Mouse (Mus musculus) forebrain, postnatal 0 days (tissue): ENCODE data around the gene 4930550C14Rik. TPM values are rescaled to one million over a fixed set of nuclear protein-coding genes. Genes with fewer than 3 reads are reported as not detected.

Experiments used
- ATAC-seq: fragments of 200-750 bp; cut with Nextera tagmentation; 2 replicates; pipeline ENCODE4 v1.8.0; 2017; ENCODE audit warnings: mild to moderate bottlenecking, moderate library complexity
- DNase-seq: peaks from one replicate; pipeline ENCODE4 v3.0.0-alpha.2; 2015
- H3K27ac ChIP-seq: fragments of 300-500 bp; sonication (generic); 2 replicates; pipeline ENCODE4 v1.5.1; 2014; ENCODE audit warnings: low read depth, mild to moderate bottlenecking, antibody characterized with exemption, low read length, moderate library complexity, mixed read lengths
- H3K27me3 ChIP-seq: fragments of 300-500 bp; sonication (generic); 2 replicates; pipeline ENCODE4 v1.6.1; 2014; ENCODE audit warnings: mild to moderate bottlenecking, low read length, mixed read lengths; ENCODE audit not compliant: insufficient read depth
- H3K36me3 ChIP-seq: fragments of 300-500 bp; sonication (generic); 2 replicates; pipeline ENCODE4 v1.6.1; 2014; ENCODE audit warnings: mild to moderate bottlenecking, moderate library complexity; ENCODE audit not compliant: insufficient read depth
- H3K4me1 ChIP-seq: fragments of 300-500 bp; sonication (generic); 2 replicates; pipeline ENCODE4 v1.6.1; 2014; ENCODE audit warnings: antibody characterized with exemption; ENCODE audit not compliant: insufficient read depth
- H3K4me2 ChIP-seq: fragments of 300-500 bp; sonication (generic); 2 replicates; pipeline ENCODE4 v1.6.1; 2014; ENCODE audit warnings: low read depth, mild to moderate bottlenecking, moderate library complexity
- H3K4me3 ChIP-seq: fragments of 300-500 bp; sonication (generic); 2 replicates; pipeline ENCODE4 v1.5.1; 2014; ENCODE audit warnings: low read depth, low read length, mixed read lengths
- H3K9ac ChIP-seq: fragments of 300-500 bp; sonication (generic); 2 replicates; pipeline ENCODE4 v1.6.1; 2014; ENCODE audit warnings: mild to moderate bottlenecking
- H3K9me3 ChIP-seq: fragments of 300-500 bp; sonication (generic); 2 replicates; pipeline ENCODE4 v1.6.1; 2016; ENCODE audit warnings: low read length
- CTCF ChIP-seq: sonication (generic); IDR thresholded peaks from 2 replicates; pipeline ENCODE4 v1.5.1; 2016; ENCODE audit warnings: antibody characterized with exemption, control low read depth, low read depth
- WGBS: fragments of 180-500 bp; shearing (Covaris S2); extraction: QIAGEN DNeasy Blood & Tissue Kit; methylation state at CpG from one replicate; pipeline ENCODE4 v1.1.7; 2014; 5-methylcytosine and 5-hydroxymethylcytosine counted together
- polyA plus RNA-seq: library from polyadenylated mRNA; unstranded; fragments of >200 nt; fragmentation: Nextera tagmentation; extraction: Ambion mirVana; gene quantifications from 2 replicates; pipeline ENCODE4 v1.2.1, GENCODE M21; 2015
- total RNA-seq: library from RNA; depleted of rRNA; stranded (reverse); fragments of >200 nt; gene quantifications from 2 replicates; pipeline ENCODE4 v1.2.3, GENCODE M21; 2014

4930550C14Rik gene
- total and polyA plus RNA-seq, 2 experiments from 2014 or later = 0.38 to 0.54 TPM

DNA sequence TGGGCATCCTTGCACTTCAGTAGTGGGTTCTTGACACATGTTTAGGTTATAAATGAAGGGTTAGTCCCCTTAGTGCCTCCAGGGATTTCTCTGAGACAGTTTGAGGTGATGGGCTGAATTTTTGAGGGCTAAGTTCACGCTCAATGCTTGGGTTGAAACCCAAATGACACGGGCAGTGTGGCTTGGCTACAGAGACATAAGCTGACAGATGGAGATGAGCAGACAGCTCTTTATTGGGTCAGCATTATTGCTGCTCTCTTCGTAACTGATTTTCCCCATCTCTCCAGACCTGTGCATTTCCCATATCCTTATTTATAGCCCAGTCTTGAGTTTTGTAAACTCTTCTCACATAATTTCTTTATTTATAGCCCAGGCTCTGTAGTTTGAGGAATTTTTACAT is 24.0 kb upstream of the 4930550C14Rik start:
- Histone ChIP-seq H3K4me1 (no peaks in the 10 kb centered on the region), H3K4me2 (no peak overlapping the region), H3K36me3 (no peaks in the 10 kb centered on the region), H3K9me3 (no peaks in the 10 kb centered on the region), H3K4me3 (no peak overlapping the region), H3K27ac (no peak overlapping the region), H3K27me3 (no peaks in the 10 kb centered on the region), H3K9ac (no peak overlapping the region)
- DNase-seq (no peak), ATAC-seq (no peak)
- WGBS = 80% methylated on average over 3 of the region's 3 CpGs
- no peak for TF ChIP-seq CTCF

DNA sequence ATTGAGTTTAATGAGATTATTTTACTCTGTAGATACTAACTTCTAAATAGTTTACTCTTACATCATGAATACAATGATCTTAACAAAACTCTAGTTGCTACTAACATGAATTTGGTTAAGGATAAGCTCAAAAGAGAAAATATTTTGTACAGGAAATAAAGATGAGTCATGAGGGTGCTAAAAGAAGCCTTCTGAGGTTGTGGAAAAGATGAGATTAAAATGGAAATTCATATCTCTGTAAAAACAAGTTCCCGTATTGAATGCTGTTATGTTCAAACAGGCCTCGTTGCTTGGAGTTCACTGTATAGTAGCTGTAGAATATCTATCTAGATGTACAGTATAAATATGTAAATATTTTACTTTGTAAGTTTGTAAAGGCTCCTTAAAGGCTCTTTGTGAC is 21.5 kb upstream of the 4930550C14Rik start:
- Histone ChIP-seq H3K9me3 (no peaks in the 10 kb centered on the region), H3K4me3 (no peak overlapping the region), H3K27me3 (no peaks in the 10 kb centered on the region), H3K9ac (no peak overlapping the region), H3K27ac (no peak overlapping the region), H3K4me2 (no peak overlapping the region), H3K4me1 (no peaks in the 10 kb centered on the region), H3K36me3 (no peaks in the 10 kb centered on the region)
- ATAC-seq (no peak), DNase-seq (no peak)
- 86% methylated on average over 2 of the region's 2 CpGs for WGBS
- no peak for TF ChIP-seq CTCF

- no peaks in the 10 kb centered on the region for H3K27me3 ChIP-seq
- no peaks in the 10 kb centered on the region for H3K9me3 ChIP-seq
- no peak overlapping the region for H3K27ac ChIP-seq
- H3K9ac ChIP-seq = no peak overlapping the region
- 71% methylated on average over 5 of the region's 5 CpGs for WGBS
- no peaks in the 10 kb centered on the region for H3K4me1 ChIP-seq
- no peaks in the 10 kb centered on the region for H3K36me3 ChIP-seq
- no peak for TF ChIP-seq CTCF
- ATAC-seq (no peak), DNase-seq (no peak)
- H3K4me3 ChIP-seq = no peak overlapping the region
- no peak overlapping the region for H3K4me2 ChIP-seq
These were observed 21.0 kb upstream of the 4930550C14Rik start for GRCm38 (mm10) chr9:53381113-53381615.

DNA sequence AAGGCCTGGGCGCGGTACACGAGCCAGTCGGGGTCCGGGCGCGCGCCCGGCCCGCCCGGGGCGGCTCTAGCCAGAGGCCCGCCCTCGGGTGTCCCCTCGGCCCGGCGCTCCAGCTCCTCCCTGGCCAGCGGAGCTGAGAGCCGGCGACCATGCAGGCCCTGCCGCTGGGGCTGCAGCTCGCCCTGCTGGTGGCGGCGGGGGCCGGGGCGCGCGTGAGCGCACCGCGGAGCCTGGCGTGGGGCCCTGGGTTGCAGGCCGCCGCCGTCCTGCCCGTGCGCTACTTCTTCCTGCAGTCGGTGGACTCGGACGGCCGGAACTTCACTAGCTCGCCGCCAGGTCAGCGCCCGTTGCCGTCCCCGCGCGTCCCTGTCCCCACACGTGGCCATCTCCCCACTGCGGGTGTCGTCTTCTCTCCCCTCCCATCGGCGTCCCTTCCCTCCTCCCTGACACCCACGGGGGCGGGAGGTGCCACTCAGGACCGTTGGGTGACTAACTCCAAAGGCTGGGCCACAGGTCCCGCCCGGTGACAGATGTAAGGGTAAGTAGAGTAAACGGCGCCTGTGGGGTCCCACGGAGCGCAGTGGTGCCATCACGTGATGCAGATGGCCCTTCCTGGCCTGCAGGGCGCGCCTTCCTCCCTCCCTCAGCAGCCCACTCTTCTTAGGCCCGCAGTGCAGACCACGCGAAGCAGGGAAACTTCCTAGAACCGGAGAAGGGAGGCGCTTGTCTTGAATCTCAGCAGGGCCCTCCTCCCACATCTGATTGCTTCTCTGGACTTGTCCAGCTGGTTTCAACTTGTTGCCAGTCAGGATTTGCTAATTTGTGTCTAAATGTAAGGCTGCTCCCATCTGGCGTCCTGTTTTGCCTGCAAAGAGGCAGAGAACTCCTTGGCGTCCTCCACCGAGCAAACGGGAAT is 17.9 kb upstream of the 4930550C14Rik start, which contains the start of gene Kdelc2:
TSS of gene Kdelc2 (plus strand) at position 75 of the 916 bp plus-strand sequence.
- Histone ChIP-seq H3K27ac (peak within 1 kb of the TSS; percentile 89), H3K4me1 (no peaks in the 10 kb centered on the region), H3K27me3 (no peaks in the 10 kb centered on the region), H3K4me2 (peak within 1 kb of the TSS; percentile 99), H3K4me3 (peak within 1 kb of the TSS; percentile 64), H3K9ac (peak within 1 kb of the TSS; percentile 76), H3K36me3 (no peaks in the 10 kb centered on the region), H3K9me3 (no peaks in the 10 kb centered on the region)
- ATAC-seq = peak; percentile 94
- WGBS = under 1% methylated on average over 75 of the region's 75 CpGs
- peak; percentile 56 for TF ChIP-seq CTCF
- DNase-seq = peak; percentile 90

DNA sequence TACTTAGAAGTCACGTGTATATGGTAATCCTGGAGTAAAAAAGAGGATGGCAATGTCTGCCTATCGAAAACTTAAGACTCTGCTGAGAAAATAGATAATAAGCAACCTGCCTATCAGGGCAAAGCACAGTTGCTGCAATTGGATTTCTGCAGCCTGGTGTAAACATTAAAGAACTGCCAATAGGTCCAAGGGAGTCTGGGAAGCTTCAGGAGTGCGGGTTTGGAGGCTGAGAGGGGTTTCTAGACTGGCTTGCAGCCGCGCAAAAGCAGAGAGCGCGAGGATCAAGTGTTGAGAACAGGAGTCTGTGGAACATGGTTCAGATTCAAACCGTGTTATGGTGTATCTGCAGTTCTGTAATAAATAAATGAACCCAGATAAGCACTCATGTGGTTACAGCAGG is 17.3 kb upstream of the 4930550C14Rik start:
- Histone ChIP-seq H3K4me2 (peak overlapping the region; percentile 99), H3K4me1 (no peaks in the 10 kb centered on the region), H3K27ac (peak overlapping the region; percentile 89), H3K4me3 (peak overlapping the region; percentile 64), H3K36me3 (no peaks in the 10 kb centered on the region), H3K27me3 (no peaks in the 10 kb centered on the region), H3K9ac (peak overlapping the region; percentile 76; the same call in 1 of the 2 replicates), H3K9me3 (no peaks in the 10 kb centered on the region)
- 2% methylated on average over 8 of the region's 8 CpGs for WGBS
- no peak for TF ChIP-seq CTCF
- ATAC-seq (no peak; the same call in 1 of the 2 replicates), DNase-seq (no peak)

GRCm38 (mm10) chr9:53387431-53387830 is 14.7 kb upstream of the 4930550C14Rik start:
- no peak overlapping the region for H3K9ac ChIP-seq
- no peak for TF ChIP-seq CTCF
- H3K36me3 ChIP-seq = no peaks in the 10 kb centered on the region
- no peaks in the 10 kb centered on the region for H3K9me3 ChIP-seq
- H3K27me3 ChIP-seq = no peaks in the 10 kb centered on the region
- H3K4me3 ChIP-seq = no peak overlapping the region
- no peaks in the 10 kb centered on the region for H3K4me1 ChIP-seq
- no peak for ATAC-seq
- WGBS = 58% methylated on average over 2 of the region's 2 CpGs
- DNase-seq = no peak
- no peak overlapping the region for H3K27ac ChIP-seq
- no peak overlapping the region for H3K4me2 ChIP-seq

GRCm38 (mm10) chr9:53389109-53389508 is 13.0 kb upstream of the 4930550C14Rik start:
- DNase-seq (no peak), ATAC-seq (no peak)
- no peaks in the 10 kb centered on the region for H3K27me3 ChIP-seq
- no peak overlapping the region for H3K4me3 ChIP-seq
- no peak for TF ChIP-seq CTCF
- WGBS = 79% methylated on average over 3 of the region's 3 CpGs
- H3K4me1 ChIP-seq = no peaks in the 10 kb centered on the region
- H3K4me2 ChIP-seq = no peak overlapping the region
- H3K9me3 ChIP-seq = no peaks in the 10 kb centered on the region
- no peaks in the 10 kb centered on the region for H3K36me3 ChIP-seq
- no peak overlapping the region for H3K9ac ChIP-seq
- H3K27ac ChIP-seq = no peak overlapping the region
